Mouse (Mus musculus) embryonic facial prominence, embryonic 12.5 days (tissue): ENCODE measurements around the gene Slc26a9. TPM values are rescaled to one million over a fixed set of nuclear protein-coding genes. Genes with fewer than 3 reads are reported as not detected.

Source experiments
- ATAC-seq: fragments of 200-750 bp; cut with Nextera tagmentation; 2 replicates; pipeline ENCODE4 v1.8.0; 2017; ENCODE audit not compliant: insufficient number of reproducible peaks, insufficient read depth, low FRiP score, low TSS enrichment
- H3K27ac ChIP-seq: fragments of 300-500 bp; sonication (generic); 2 replicates; pipeline ENCODE4 v1.5.1; 2016; ENCODE audit warnings: mild to moderate bottlenecking
- H3K27me3 ChIP-seq: fragments of 300-500 bp; sonication (generic); 2 replicates; pipeline ENCODE4 v1.6.1; 2016; ENCODE audit warnings: mild to moderate bottlenecking, moderate library complexity
- H3K36me3 ChIP-seq: fragments of 300-500 bp; sonication (generic); 2 replicates; pipeline ENCODE4 v1.6.1; 2016; ENCODE audit warnings: mild to moderate bottlenecking
- H3K4me1 ChIP-seq: fragments of 300-500 bp; sonication (generic); 2 replicates; pipeline ENCODE4 v1.6.1; 2016
- H3K4me2 ChIP-seq: fragments of 300-500 bp; sonication (generic); replicated peaks from 2 replicates; pipeline ENCODE4 v1.6.1; 2016; ENCODE audit warnings: mild to moderate bottlenecking, moderate library complexity
- H3K4me3 ChIP-seq: fragments of 300-500 bp; sonication (generic); 2 replicates; pipeline ENCODE4 v1.5.1; 2016; ENCODE audit warnings: mild to moderate bottlenecking
- H3K9ac ChIP-seq: fragments of 300-500 bp; sonication (generic); 2 replicates; pipeline ENCODE4 v1.6.1; 2016; ENCODE audit warnings: mild to moderate bottlenecking, moderate library complexity
- H3K9me3 ChIP-seq: fragments of 300-500 bp; sonication (generic); 2 replicates; pipeline ENCODE4 v1.6.1; 2016; ENCODE audit warnings: mild to moderate bottlenecking, moderate library complexity
- WGBS: fragments of 180-500 bp; shearing (Covaris S2); methylation state at CpG from one replicate; pipeline ENCODE4 v1.1.7; 2016; 5-methylcytosine and 5-hydroxymethylcytosine counted together
- polyA plus RNA-seq: library from polyadenylated mRNA; unstranded; fragments of >200 nt; fragmentation: Nextera tagmentation; extraction: Ambion mirVana; gene quantifications from 2 replicates; pipeline ENCODE4 v1.2.1, GENCODE M21; 2016

The Slc26a9 gene
- 0.08 and 0.25 TPM in 2 replicates for polyA plus RNA-seq

GRCm38 (mm10) chr1:131743868-131744464, at the start of gene Slc26a9:
Gene Slc26a9 (plus strand): TSS chr1:131744022.
- no peak within 1 kb of the TSS for H3K4me2 ChIP-seq
- no peak within 1 kb of the TSS for H3K27ac ChIP-seq
- no peak within 1 kb of the TSS for H3K9ac ChIP-seq
- H3K27me3 ChIP-seq, result no peaks in the 10 kb centered on the region
- H3K4me3 ChIP-seq, result no peak within 1 kb of the TSS
- no peaks in the 10 kb centered on the region for H3K9me3 ChIP-seq
- H3K36me3 ChIP-seq, result no peaks in the 10 kb centered on the region
- ATAC-seq, result no peak
- WGBS, result 42% methylated on average over 10 of the region's 10 CpGs
- H3K4me1 ChIP-seq, result peaks cover 5% of the 10 kb centered on the region; the same call in 1 of the 2 replicates

- no peak overlapping the region for H3K9ac ChIP-seq
- 73% methylated on average over 2 of the region's 2 CpGs for whole genome bisulfite sequencing
- H3K4me3 ChIP-seq, result no peak overlapping the region
- ATAC-seq, result peak; percentile 53; the same call in 1 of the 2 replicates
- no peak overlapping the region for H3K4me2 ChIP-seq
- H3K4me1 ChIP-seq, result no peaks in the 10 kb centered on the region
- H3K36me3 ChIP-seq, result no peaks in the 10 kb centered on the region
- H3K27ac ChIP-seq, result no peak overlapping the region
- H3K9me3 ChIP-seq, result no peaks in the 10 kb centered on the region
- no peaks in the 10 kb centered on the region for H3K27me3 ChIP-seq
Measured at GRCm38 (mm10) chr1:131695308-131695707, 48.5 kb upstream of the Slc26a9 start.

- ATAC-seq, result no peak
- Histone ChIP-seq H3K9ac (no peak overlapping the region), H3K27ac (no peak overlapping the region), H3K4me3 (no peak overlapping the region), H3K4me1 (no peaks in the 10 kb centered on the region), H3K4me2 (no peak overlapping the region), H3K27me3 (no peaks in the 10 kb centered on the region), H3K9me3 (no peaks in the 10 kb centered on the region), H3K36me3 (no peaks in the 10 kb centered on the region)
- WGBS, result 33% methylated on average over 4 of the region's 4 CpGs
Measured at GRCm38 (mm10) chr1:131696325-131696724, 47.5 kb upstream of the Slc26a9 start.

- no peak overlapping the region for H3K27ac ChIP-seq
- 91% methylated on average over 3 of the region's 3 CpGs for WGBS
- ATAC-seq, result no peak
Measured at GRCm38 (mm10) chr1:131698770-131699169, 45.1 kb upstream of the Slc26a9 start.

GRCm38 (mm10) chr1:131699642-131700041, 44.2 kb upstream of the Slc26a9 start:
- Histone ChIP-seq H3K4me1 (no peaks in the 10 kb centered on the region), H3K4me3 (no peak overlapping the region), H3K9ac (no peak overlapping the region), H3K27me3 (no peaks in the 10 kb centered on the region), H3K36me3 (no peaks in the 10 kb centered on the region), H3K27ac (no peak overlapping the region), H3K4me2 (no peak overlapping the region), H3K9me3 (no peaks in the 10 kb centered on the region)
- no peak for ATAC-seq
- 75% methylated on average over 4 of the region's 4 CpGs for WGBS

More at GRCm38 (mm10) chr1:131698770-131699169, 45.1 kb upstream of the Slc26a9 start:
- Histone ChIP-seq H3K4me1 (no peaks in the 10 kb centered on the region), H3K4me3 (no peak overlapping the region), H3K9ac (no peak overlapping the region), H3K36me3 (no peaks in the 10 kb centered on the region), H3K9me3 (no peaks in the 10 kb centered on the region), H3K27me3 (no peaks in the 10 kb centered on the region), H3K4me2 (no peak overlapping the region)

- no peak for ATAC-seq
- Histone ChIP-seq H3K36me3 (no peaks in the 10 kb centered on the region), H3K4me1 (no peaks in the 10 kb centered on the region), H3K4me3 (no peak overlapping the region), H3K27ac (no peak overlapping the region), H3K4me2 (no peak overlapping the region), H3K27me3 (no peaks in the 10 kb centered on the region), H3K9me3 (no peaks in the 10 kb centered on the region), H3K9ac (no peak overlapping the region)
- 63% methylated on average over 5 of the region's 5 CpGs for WGBS
Measured at GRCm38 (mm10) chr1:131700447-131700846, 43.4 kb upstream of the Slc26a9 start.

- Histone ChIP-seq H3K4me2 (no peak overlapping the region), H3K36me3 (no peaks in the 10 kb centered on the region), H3K9me3 (no peaks in the 10 kb centered on the region), H3K27ac (no peak overlapping the region), H3K27me3 (no peaks in the 10 kb centered on the region), H3K4me3 (no peak overlapping the region), H3K9ac (no peak overlapping the region), H3K4me1 (no peaks in the 10 kb centered on the region)
- whole genome bisulfite sequencing, result 84% methylated on average over 5 of the region's 5 CpGs
- ATAC-seq, result no peak
Measured at GRCm38 (mm10) chr1:131701391-131701790, 42.4 kb upstream of the Slc26a9 start.

GRCm38 (mm10) chr1:131702094-131702766, 41.6 kb upstream of the Slc26a9 start:
- WGBS, result 81% methylated on average over 8 of the region's 8 CpGs
- no peak for ATAC-seq

GRCm38 (mm10) chr1:131703482-131703881, 40.3 kb upstream of the Slc26a9 start:
- ATAC-seq, result no peak
- Histone ChIP-seq H3K4me2 (no peak overlapping the region), H3K36me3 (no peaks in the 10 kb centered on the region), H3K27ac (no peak overlapping the region), H3K9me3 (no peaks in the 10 kb centered on the region), H3K9ac (no peak overlapping the region), H3K4me3 (no peak overlapping the region), H3K27me3 (no peaks in the 10 kb centered on the region), H3K4me1 (no peaks in the 10 kb centered on the region)
- 85% methylated on average over 2 of the region's 2 CpGs for WGBS

More at GRCm38 (mm10) chr1:131702094-131702766, 41.6 kb upstream of the Slc26a9 start:
- Histone ChIP-seq H3K4me3 (no peak overlapping the region), H3K27me3 (no peaks in the 10 kb centered on the region), H3K9ac (no peak overlapping the region), H3K4me2 (no peak overlapping the region), H3K36me3 (no peaks in the 10 kb centered on the region), H3K4me1 (no peaks in the 10 kb centered on the region), H3K27ac (no peak overlapping the region), H3K9me3 (no peaks in the 10 kb centered on the region)

GRCm38 (mm10) chr1:131708338-131708737, 35.5 kb upstream of the Slc26a9 start:
- ATAC-seq, result no peak
- Histone ChIP-seq H3K4me3 (no peak overlapping the region), H3K27ac (no peak overlapping the region), H3K4me2 (no peak overlapping the region), H3K36me3 (no peaks in the 10 kb centered on the region), H3K27me3 (no peaks in the 10 kb centered on the region), H3K9ac (no peak overlapping the region), H3K9me3 (no peaks in the 10 kb centered on the region), H3K4me1 (no peaks in the 10 kb centered on the region)
- 22% methylated on average over 4 of the region's 4 CpGs for WGBS

GRCm38 (mm10) chr1:131711518-131711917, 32.3 kb upstream of the Slc26a9 start:
- Histone ChIP-seq H3K9me3 (no peaks in the 10 kb centered on the region), H3K27ac (no peak overlapping the region), H3K9ac (no peak overlapping the region), H3K36me3 (no peaks in the 10 kb centered on the region), H3K4me1 (no peaks in the 10 kb centered on the region), H3K27me3 (no peaks in the 10 kb centered on the region), H3K4me3 (no peak overlapping the region), H3K4me2 (no peak overlapping the region)
- 75% methylated on average over 10 of the region's 10 CpGs for WGBS
- ATAC-seq, result no peak

- Histone ChIP-seq H3K9me3 (no peaks in the 10 kb centered on the region), H3K4me1 (no peaks in the 10 kb centered on the region), H3K27ac (no peak overlapping the region), H3K36me3 (no peaks in the 10 kb centered on the region), H3K9ac (no peak overlapping the region), H3K4me3 (no peak overlapping the region), H3K27me3 (no peaks in the 10 kb centered on the region), H3K4me2 (no peak overlapping the region)
- WGBS, result 37% methylated on average over 2 of the region's 2 CpGs
- no peak for ATAC-seq
Measured at GRCm38 (mm10) chr1:131712386-131712785, 31.4 kb upstream of the Slc26a9 start.
